Mouse (Mus musculus) midbrain, embryonic 11.5 days (tissue): Measurements from ENCODE around the gene Col13a1. TPM values are rescaled to one million over a fixed set of nuclear protein-coding genes. Genes with fewer than 3 reads are reported as not detected.

Experiments
- ATAC-seq: fragments of 200-750 bp; cut with Nextera tagmentation; 2 replicates; pipeline ENCODE4 v1.8.0; 2017; ENCODE audit warnings: moderate TSS enrichment, moderate library complexity; ENCODE audit not compliant: low FRiP score
- DNase-seq: peaks from one replicate; pipeline ENCODE4 v3.0.0; 2015; ENCODE audit warnings: low spot score; ENCODE audit errors: missing footprints
- H3K27ac ChIP-seq: fragments of 300-500 bp; sonication (generic); 2 replicates; pipeline ENCODE4 v1.5.1; 2014; ENCODE audit warnings: low read depth, low read length
- H3K27me3 ChIP-seq: fragments of 300-500 bp; sonication (generic); 2 replicates; pipeline ENCODE4 v1.6.1; 2014; ENCODE audit warnings: mild to moderate bottlenecking, low read length, moderate library complexity, mixed read lengths; ENCODE audit not compliant: control insufficient read depth, insufficient read depth
- H3K36me3 ChIP-seq: fragments of 300-500 bp; sonication (generic); 2 replicates; pipeline ENCODE4 v1.6.1; 2014; ENCODE audit warnings: mild to moderate bottlenecking, low read length, moderate library complexity, mixed read lengths; ENCODE audit not compliant: control insufficient read depth, insufficient read depth
- H3K4me1 ChIP-seq: fragments of 300-500 bp; sonication (generic); 2 replicates; pipeline ENCODE4 v1.6.1; 2014; ENCODE audit warnings: low read length; ENCODE audit not compliant: control insufficient read depth, insufficient read depth
- H3K4me2 ChIP-seq: fragments of 300-500 bp; sonication (generic); 2 replicates; pipeline ENCODE4 v1.6.1; 2014; ENCODE audit warnings: mild to moderate bottlenecking, moderate library complexity
- H3K4me3 ChIP-seq: fragments of 300-500 bp; sonication (generic); 2 replicates; pipeline ENCODE4 v1.5.1; 2014; ENCODE audit warnings: low read depth, low read length
- H3K9ac ChIP-seq: fragments of 300-500 bp; sonication (generic); 2 replicates; pipeline ENCODE4 v1.6.1; 2014; ENCODE audit warnings: low read length
- H3K9me3 ChIP-seq: fragments of 300-500 bp; sonication (generic); 2 replicates; pipeline ENCODE4 v1.6.1; 2016; ENCODE audit warnings: low read length; ENCODE audit not compliant: control insufficient read depth
- WGBS: fragments of 180-500 bp; shearing (Covaris S2); extraction: QIAGEN DNeasy Blood & Tissue Kit; methylation state at CpG from one replicate; pipeline ENCODE4 v1.1.7; 2014; 5-methylcytosine and 5-hydroxymethylcytosine counted together
- polyA plus RNA-seq: library from polyadenylated mRNA; unstranded; fragments of >200 nt; fragmentation: Nextera tagmentation; extraction: Ambion mirVana; gene quantifications from 2 replicates; pipeline ENCODE4 v1.2.1, GENCODE M21; 2014

Gene Col13a1
- polyA plus RNA-seq, 1 experiment from 2014 or later: 2.1 TPM

- 84% methylated on average over 5 of the region's 5 CpGs for WGBS
Observed at GRCm38 (mm10) chr10:61894564-61894963, 84.3 kb downstream of the Col13a1 start.

DNA sequence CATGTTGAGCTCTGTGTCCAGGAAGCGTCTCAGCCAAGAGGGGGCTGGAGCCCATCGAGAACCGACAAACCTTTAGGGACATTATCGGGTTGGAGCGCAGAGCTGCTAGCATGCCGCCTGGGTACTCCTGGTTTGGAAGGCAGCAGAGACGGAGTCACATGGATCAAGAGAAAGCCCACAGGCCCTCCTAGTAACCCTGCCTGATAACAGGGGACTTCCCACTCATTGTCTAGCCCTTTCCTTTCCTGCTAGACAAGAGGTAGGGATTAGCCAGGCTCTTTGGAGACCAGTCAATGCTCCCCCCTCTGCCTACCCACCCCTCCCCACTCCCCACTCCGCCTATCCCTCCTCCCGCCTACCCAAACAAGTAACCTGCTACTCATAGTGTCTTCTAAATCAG is 87.8 kb downstream of the Col13a1 start:
- ATAC-seq (peak; percentile 52; the same call in 1 of the 2 replicates), DNase-seq (peak; percentile 89)
- Histone ChIP-seq H3K27me3 (peaks cover 2% of the 10 kb centered on the region; the same call in 1 of the 2 replicates), H3K27ac (no peak overlapping the region), H3K36me3 (no peaks in the 10 kb centered on the region), H3K9me3 (no peaks in the 10 kb centered on the region), H3K9ac (no peak overlapping the region), H3K4me1 (peaks cover 6% of the 10 kb centered on the region; the same call in 1 of the 2 replicates), H3K4me3 (no peak overlapping the region), H3K4me2 (no peak overlapping the region)
- 36% methylated on average over 9 of the region's 9 CpGs for WGBS

More at GRCm38 (mm10) chr10:61894564-61894963, 84.3 kb downstream of the Col13a1 start:
- peaks cover 2% of the 10 kb centered on the region; the same call in 1 of the 2 replicates for H3K27me3 ChIP-seq
- DNase-seq (no peak), ATAC-seq (no peak)
- H3K4me1 ChIP-seq: peaks cover 6% of the 10 kb centered on the region; the same call in 1 of the 2 replicates
- no peak overlapping the region for H3K9ac ChIP-seq
- H3K27ac ChIP-seq: no peak overlapping the region
- no peaks in the 10 kb centered on the region for H3K9me3 ChIP-seq
- no peak overlapping the region for H3K4me2 ChIP-seq
- H3K36me3 ChIP-seq: no peaks in the 10 kb centered on the region
- H3K4me3 ChIP-seq: no peak overlapping the region

- 89% methylated on average over 10 of the region's 10 CpGs for WGBS
- Histone ChIP-seq H3K27me3 (peaks cover 2% of the 10 kb centered on the region; the same call in 1 of the 2 replicates), H3K9me3 (no peaks in the 10 kb centered on the region), H3K36me3 (no peaks in the 10 kb centered on the region), H3K9ac (no peak overlapping the region), H3K4me1 (peaks cover 6% of the 10 kb centered on the region; the same call in 1 of the 2 replicates), H3K4me3 (no peak overlapping the region), H3K4me2 (no peak overlapping the region), H3K27ac (no peak overlapping the region)
- DNase-seq (no peak), ATAC-seq (no peak)
Observed at GRCm38 (mm10) chr10:61890294-61890693, 88.6 kb downstream of the Col13a1 start.

DNA sequence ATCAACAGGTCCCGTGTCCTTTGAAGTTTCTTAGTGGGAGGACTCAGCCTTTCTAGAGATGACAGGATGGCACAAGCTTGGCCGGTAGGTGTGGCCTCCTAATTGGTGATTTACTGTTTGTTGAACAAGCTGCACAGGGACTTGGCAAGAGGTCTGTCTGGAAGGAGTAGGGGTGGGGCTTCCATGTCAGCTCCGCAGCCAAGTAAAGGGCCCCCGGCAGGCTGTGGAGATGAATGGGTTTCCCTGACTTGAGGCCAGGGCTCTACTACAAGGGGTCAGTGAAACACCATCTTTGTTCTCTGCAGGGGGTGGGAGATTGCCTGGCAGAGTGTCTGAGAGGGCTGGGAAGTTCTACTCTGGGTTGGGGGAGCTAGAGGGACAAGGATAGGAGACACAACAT is 99.5 kb downstream of the Col13a1 start:
- no peaks in the 10 kb centered on the region for H3K9me3 ChIP-seq
- H3K27me3 ChIP-seq: no peaks in the 10 kb centered on the region
- no peak overlapping the region for H3K27ac ChIP-seq
- ATAC-seq (no peak), DNase-seq (no peak)
- no peak overlapping the region for H3K4me2 ChIP-seq
- H3K36me3 ChIP-seq: no peaks in the 10 kb centered on the region
- 26% methylated on average over 4 of the region's 4 CpGs for WGBS
- H3K4me3 ChIP-seq: no peak overlapping the region
- no peak overlapping the region for H3K9ac ChIP-seq
- H3K4me1 ChIP-seq: 0 out of 2 replicates have a peak, but pooled peaks cover 3% of the 10 kb centered on the region

- Histone ChIP-seq H3K27me3 (no peaks in the 10 kb centered on the region), H3K9me3 (no peaks in the 10 kb centered on the region), H3K4me3 (no peak overlapping the region), H3K4me1 (0 out of 2 replicates have a peak, but pooled peaks cover 3% of the 10 kb centered on the region), H3K4me2 (no peak overlapping the region), H3K9ac (no peak overlapping the region), H3K36me3 (no peaks in the 10 kb centered on the region), H3K27ac (no peak overlapping the region)
- ATAC-seq: peak; percentile 51; the same call in 1 of the 2 replicates
- peak; percentile 97 for DNase-seq
- 8% methylated on average over 6 of the region's 6 CpGs for WGBS
Observed at GRCm38 (mm10) chr10:61877787-61878186, 101.1 kb downstream of the Col13a1 start.

- H3K27ac ChIP-seq: no peak overlapping the region
- no peaks in the 10 kb centered on the region for H3K9me3 ChIP-seq
- ATAC-seq (no peak), DNase-seq (no peak)
- no peaks in the 10 kb centered on the region for H3K36me3 ChIP-seq
- 83% methylated on average over 3 of the region's 3 CpGs for WGBS
- H3K4me3 ChIP-seq: no peak overlapping the region
- no peaks in the 10 kb centered on the region for H3K27me3 ChIP-seq
- no peaks in the 10 kb centered on the region for H3K4me1 ChIP-seq
- H3K4me2 ChIP-seq: no peak overlapping the region
- H3K9ac ChIP-seq: no peak overlapping the region
Observed at GRCm38 (mm10) chr10:61869796-61870195, 109.1 kb downstream of the Col13a1 start.

DNA sequence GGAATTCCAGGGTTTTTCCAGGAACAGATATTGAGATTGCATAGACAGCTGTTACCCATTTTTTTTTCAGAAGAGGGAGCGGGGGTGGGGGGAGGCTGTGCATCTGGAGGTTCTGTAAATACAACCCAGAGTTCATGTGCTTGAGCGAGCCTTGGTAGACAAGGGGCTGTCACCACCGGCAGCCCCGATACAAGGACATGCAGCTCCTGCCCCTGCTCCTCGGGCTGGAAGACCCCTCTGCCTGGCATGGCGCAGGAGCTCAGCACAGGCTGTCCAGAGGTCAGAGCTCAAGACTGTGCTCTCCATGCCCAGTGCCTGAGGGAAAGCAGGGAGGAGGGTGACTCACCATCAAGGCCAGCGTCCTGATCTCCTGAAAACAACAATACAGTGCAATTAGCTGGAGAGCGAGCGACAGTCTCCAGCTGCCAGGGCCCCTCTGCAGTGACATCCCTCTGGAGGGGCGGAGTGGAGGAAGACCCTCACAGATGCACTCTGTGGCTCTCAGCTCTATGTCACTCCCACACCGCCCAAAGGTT is 112.8 kb downstream of the Col13a1 start:
- peaks cover 23% of the 10 kb centered on the region for H3K9me3 ChIP-seq
- H3K4me2 ChIP-seq: no peak overlapping the region
- 75% methylated on average over 11 of the region's 11 CpGs for WGBS
- H3K27ac ChIP-seq: no peak overlapping the region
- no peak for ATAC-seq
- H3K27me3 ChIP-seq: no peaks in the 10 kb centered on the region
- no peak for DNase-seq
- no peak overlapping the region for H3K4me3 ChIP-seq
- H3K36me3 ChIP-seq: no peaks in the 10 kb centered on the region; the same call in 1 of the 2 replicates
- H3K9ac ChIP-seq: no peak overlapping the region
- H3K4me1 ChIP-seq: no peaks in the 10 kb centered on the region

- no peak for DNase-seq
- ATAC-seq: no peak
- 97% methylated on average over 2 of the region's 2 CpGs for WGBS
- Histone ChIP-seq H3K4me1 (no peaks in the 10 kb centered on the region), H3K27ac (no peak overlapping the region), H3K27me3 (no peaks in the 10 kb centered on the region), H3K36me3 (no peaks in the 10 kb centered on the region; the same call in 1 of the 2 replicates), H3K9me3 (peaks cover 21% of the 10 kb centered on the region), H3K4me2 (no peak overlapping the region), H3K4me3 (no peak overlapping the region), H3K9ac (no peak overlapping the region)
Observed at GRCm38 (mm10) chr10:61859451-61859850, 119.5 kb downstream of the Col13a1 start.

DNA sequence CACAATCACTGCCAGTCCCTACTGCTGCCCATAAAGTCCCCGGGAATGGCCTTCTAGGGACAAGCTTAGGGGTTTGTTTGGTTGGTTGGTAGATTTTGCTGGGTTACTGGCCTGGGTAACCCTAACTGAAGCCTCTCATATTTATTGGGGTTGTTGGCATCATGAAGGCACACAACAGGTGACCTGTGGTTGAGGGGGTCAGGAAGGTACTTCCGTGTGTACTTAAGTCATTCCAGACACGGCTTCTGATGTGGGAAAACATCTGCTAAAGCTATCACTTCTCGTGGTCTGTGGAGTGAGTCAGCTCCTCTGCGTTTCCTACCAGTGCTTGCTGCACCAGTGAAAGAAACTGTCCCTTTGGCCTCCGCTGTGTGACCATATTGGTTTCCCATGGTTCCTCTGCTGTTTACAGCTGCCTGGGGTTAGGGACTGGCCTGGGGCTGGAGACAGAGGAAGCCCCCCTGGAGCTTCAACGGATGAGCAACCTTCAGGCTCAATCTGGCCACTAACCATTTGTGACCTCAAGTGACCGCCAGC is 123.7 kb downstream of the Col13a1 start:
- no peak overlapping the region for H3K4me3 ChIP-seq
- no peak for DNase-seq
- no peak overlapping the region for H3K27ac ChIP-seq
- no peaks in the 10 kb centered on the region for H3K4me1 ChIP-seq
- no peaks in the 10 kb centered on the region for H3K27me3 ChIP-seq
- no peak overlapping the region for H3K9ac ChIP-seq
- no peaks in the 10 kb centered on the region for H3K9me3 ChIP-seq
- 82% methylated on average over 8 of the region's 8 CpGs for WGBS
- H3K36me3 ChIP-seq: no peaks in the 10 kb centered on the region
- ATAC-seq: no peak
- no peak overlapping the region for H3K4me2 ChIP-seq
